Mouse (Mus musculus) cerebellum, adult 2 months (tissue): ENCODE results near the gene Shf. TPM values are rescaled to one million over a fixed set of nuclear protein-coding genes. Genes with fewer than 3 reads are reported as not detected.

Experiments
- DNase-seq, 2 experiments: peaks; one replicate each; pipeline ENCODE4 v3.0.0; 2021
- H3K27ac ChIP-seq: fragments of 200-500 bp; 2 replicates; pipeline ENCODE4 v1.5.1; 2012; ENCODE audit warnings: low read length, control low read depth, inconsistent platforms; ENCODE audit not compliant: insufficient read depth
- H3K27me3 ChIP-seq: fragments of 200-500 bp; 2 replicates; pipeline ENCODE4 v1.6.1; 2012; ENCODE audit warnings: inconsistent platforms, mild to moderate bottlenecking, low read length, moderate library complexity; ENCODE audit not compliant: control insufficient read depth, insufficient read depth
- H3K4me1 ChIP-seq: fragments of 200-500 bp; 2 replicates; pipeline ENCODE4 v1.6.1; 2011; ENCODE audit warnings: low read length; ENCODE audit not compliant: control insufficient read depth, insufficient read depth
- H3K4me3 ChIP-seq: fragments of 200-500 bp; replicated peaks from 2 replicates; pipeline ENCODE3; 2011; ENCODE audit warnings: mild to moderate bottlenecking, low read depth, low read length, control low read depth; ENCODE audit not compliant: insufficient read depth
- CTCF ChIP-seq: fragments of 200-500 bp; IDR thresholded peaks from 2 replicates; pipeline ENCODE4 v1.5.1; 2011; ENCODE audit warnings: low read depth, mild to moderate bottlenecking, control low read depth, low read length, moderate library complexity, borderline replicate concordance; ENCODE audit not compliant: insufficient read depth
- POLR2A ChIP-seq: fragments of 200-500 bp; IDR thresholded peaks from 2 replicates; pipeline ENCODE4 v1.6.1; 2011; ENCODE audit warnings: low read length, control low read depth, borderline replicate concordance; ENCODE audit not compliant: insufficient read depth
- WGBS: fragments of 180-500 bp; shearing (Covaris S2); methylation state at CpG from one replicate; pipeline ENCODE4 v1.1.7; 2018; 5-methylcytosine and 5-hydroxymethylcytosine counted together
- polyA plus RNA-seq: library from polyadenylated mRNA; depleted of rRNA; stranded (reverse); fragments of >200 nt; gene quantifications from 2 replicates; pipeline ENCODE4 v1.2.3, GENCODE M21; 2012

The Shf gene
- polyA plus RNA-seq, 1 experiment, result 344 TPM

GRCm38 (mm10) chr2:122361181-122361580 is 7.8 kb downstream of the Shf start:
- Histone ChIP-seq H3K27ac (peak overlapping the region; percentile 79), H3K27me3 (no peaks in the 10 kb centered on the region), H3K4me3 (no peak overlapping the region), H3K4me1 (peaks cover 73% of the 10 kb centered on the region)
- DNase-seq, result peak; percentile 13 to 32
- WGBS, result 19% methylated on average over 6 of the region's 6 CpGs
- TF ChIP-seq CTCF (no peak), POLR2A (no peak)

DNA sequence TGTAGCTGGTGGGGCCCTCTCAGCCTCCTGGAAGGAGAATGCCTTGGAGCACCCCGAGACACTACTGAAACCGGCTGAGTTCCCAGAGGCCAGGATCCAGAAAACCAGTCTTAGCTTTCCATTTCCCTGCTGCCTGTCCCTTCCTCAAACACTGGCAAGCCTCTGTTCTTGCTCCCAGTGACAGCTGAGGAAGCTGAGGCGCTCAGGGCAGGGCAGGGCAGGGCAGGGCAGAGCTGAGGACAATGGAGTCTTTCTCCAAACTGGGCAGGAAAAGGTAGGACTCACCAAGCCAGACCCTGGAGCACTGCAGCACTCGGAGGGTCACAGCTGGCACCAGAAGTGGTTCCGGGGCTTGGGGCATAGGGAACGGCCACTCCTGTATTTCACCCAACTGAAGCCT is 8.7 kb downstream of the Shf start:
- TF ChIP-seq POLR2A (no peak), CTCF (no peak)
- Histone ChIP-seq H3K27me3 (no peaks in the 10 kb centered on the region), H3K27ac (peak overlapping the region; percentile 79), H3K4me3 (peak overlapping the region; percentile 5), H3K4me1 (peaks cover 79% of the 10 kb centered on the region)
- 30% methylated on average over 6 of the region's 6 CpGs for WGBS
- peak; percentile 21 to 34 for DNase-seq

DNA sequence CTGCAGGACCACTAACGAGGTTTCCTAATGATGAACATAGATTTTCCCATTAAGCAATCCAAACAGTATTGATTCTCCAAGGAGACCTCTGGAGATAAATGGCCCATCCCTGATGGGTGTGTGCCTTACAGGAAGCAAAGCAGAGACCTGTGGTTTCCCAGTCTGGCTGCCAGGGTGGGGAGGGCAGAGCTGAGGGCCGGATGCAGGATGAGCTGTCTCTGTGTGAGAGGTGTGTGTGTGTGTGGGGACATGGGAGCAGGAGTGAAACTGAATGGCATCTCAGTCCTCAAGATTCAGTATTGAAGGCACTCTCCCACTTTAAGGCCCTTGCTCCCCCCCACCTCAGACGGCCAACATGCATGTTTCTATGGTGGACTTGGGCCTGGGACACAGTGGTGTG is 12.8 kb downstream of the Shf start:
- DNase-seq, result peak; percentile 43 to 44
- Histone ChIP-seq H3K4me3 (no peak overlapping the region), H3K27ac (peak overlapping the region; percentile 56), H3K27me3 (no peaks in the 10 kb centered on the region), H3K4me1 (peaks cover 85% of the 10 kb centered on the region)
- 35% methylated on average over 3 of the region's 3 CpGs for WGBS
- TF ChIP-seq CTCF (no peak), POLR2A (no peak)

GRCm38 (mm10) chr2:122355389-122355788 is 13.6 kb downstream of the Shf start:
- WGBS, result 20% methylated on average over 5 of the region's 5 CpGs
- TF ChIP-seq POLR2A (no peak), CTCF (no peak)
- peak; percentile 29 to 47 for DNase-seq

DNA sequence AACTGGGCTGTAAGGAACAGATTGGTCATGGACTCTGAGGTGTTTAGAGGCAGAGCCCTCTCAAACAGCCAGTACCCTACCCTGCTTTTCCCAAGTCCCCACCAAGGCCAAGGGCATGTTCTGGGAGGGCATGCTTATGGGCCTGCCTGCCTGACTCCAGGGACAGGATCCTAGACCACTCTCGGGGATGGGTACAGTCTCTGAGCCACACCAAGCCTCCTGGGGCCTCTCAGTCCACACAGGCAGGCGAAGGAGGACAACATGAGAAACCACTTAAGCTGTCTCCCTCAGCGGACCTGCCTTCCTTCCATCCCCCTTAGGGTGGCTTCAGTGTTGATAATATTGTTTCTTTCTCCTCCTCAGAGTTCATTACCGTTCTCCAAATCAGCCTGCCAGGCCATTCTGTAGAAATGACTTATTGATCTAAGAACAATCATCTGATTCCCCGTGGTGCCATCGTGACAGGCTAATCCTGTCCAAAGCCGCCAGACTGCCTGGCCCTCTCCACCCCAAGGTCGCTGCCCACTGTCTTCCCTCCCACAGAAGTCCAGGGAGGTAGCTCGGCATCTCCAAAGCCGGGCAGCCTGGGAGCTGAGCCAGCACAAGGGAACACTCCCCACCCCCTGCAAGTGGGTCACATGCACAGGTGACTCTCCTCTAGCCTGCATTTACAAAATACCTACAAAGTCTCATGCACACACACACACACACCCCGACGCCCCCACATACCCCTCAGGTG is 14.6 kb downstream of the Shf start:
- peak; percentile 81 to 88 for DNase-seq
- H3K4me3 ChIP-seq, result no peak overlapping the region
- H3K27ac ChIP-seq, result peak overlapping the region; percentile 56
- no peak for TF ChIP-seq CTCF
- TF ChIP-seq POLR2A, result no peak
- 11% methylated on average over 12 of the region's 12 CpGs for WGBS
- no peaks in the 10 kb centered on the region for H3K27me3 ChIP-seq
- H3K4me1 ChIP-seq, result peaks cover 75% of the 10 kb centered on the region

More at GRCm38 (mm10) chr2:122355389-122355788, 13.6 kb downstream of the Shf start:
- Histone ChIP-seq H3K4me3 (no peak overlapping the region), H3K4me1 (peaks cover 81% of the 10 kb centered on the region), H3K27me3 (no peaks in the 10 kb centered on the region), H3K27ac (peak overlapping the region; percentile 56)

DNA sequence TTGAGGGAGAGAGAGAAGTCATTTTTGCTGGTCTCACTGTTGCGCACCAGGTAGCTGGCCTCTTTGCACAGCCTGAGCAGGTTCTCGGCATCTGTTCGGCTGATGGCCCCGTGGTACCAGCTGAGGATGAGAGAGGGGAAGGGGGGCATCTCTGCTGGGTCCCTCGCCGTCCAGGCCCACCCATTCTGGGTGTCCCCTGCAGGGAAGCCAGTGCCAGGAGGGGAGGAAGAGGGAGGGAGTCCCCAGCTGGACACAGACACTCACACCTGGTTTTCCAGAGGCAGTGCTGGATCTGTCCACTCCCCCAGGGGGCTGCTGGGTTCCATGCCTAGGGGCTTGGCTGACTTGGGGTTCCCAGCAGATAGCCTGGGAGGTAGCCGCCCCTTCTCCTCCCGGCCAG is 15.2 kb downstream of the Shf start:
- no peak overlapping the region for H3K4me3 ChIP-seq
- peak overlapping the region; percentile 56 for H3K27ac ChIP-seq
- no peaks in the 10 kb centered on the region for H3K27me3 ChIP-seq
- peak in 1 of 2 experiments; percentile 41 for DNase-seq
- WGBS, result 18% methylated on average over 8 of the region's 8 CpGs
- H3K4me1 ChIP-seq, result peaks cover 73% of the 10 kb centered on the region
- TF ChIP-seq CTCF (no peak), POLR2A (no peak)

DNA sequence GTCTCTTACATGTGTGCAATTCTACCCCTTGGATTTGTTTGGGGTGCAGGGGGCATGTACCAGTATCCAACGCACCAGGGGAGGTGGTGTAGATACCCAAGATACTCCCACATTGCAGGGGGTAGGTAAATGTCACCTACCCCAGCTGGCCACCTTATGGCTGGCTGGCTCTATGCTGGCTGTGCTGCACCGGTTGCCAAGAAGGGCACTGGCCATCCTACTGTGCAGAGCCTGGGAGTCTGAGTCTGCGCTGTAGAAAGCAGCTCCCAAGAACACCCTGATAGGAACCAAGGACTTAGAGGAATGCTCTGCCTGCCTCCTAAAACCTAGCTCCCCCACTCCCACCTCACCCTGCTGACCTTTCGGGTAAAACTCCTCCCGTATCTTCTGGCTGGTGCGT is 16.0 kb downstream of the Shf start:
- TF ChIP-seq CTCF, result no peak
- TF ChIP-seq POLR2A, result no peak
- Histone ChIP-seq H3K27me3 (no peaks in the 10 kb centered on the region), H3K4me3 (no peak overlapping the region), H3K27ac (peak overlapping the region; percentile 86), H3K4me1 (peaks cover 72% of the 10 kb centered on the region)
- 24% methylated on average over 6 of the region's 6 CpGs for WGBS
- DNase-seq, result peak; percentile 77 to 83

- WGBS, result 10% methylated on average over 4 of the region's 4 CpGs
- peak; percentile 61 to 64 for DNase-seq
- H3K4me1 ChIP-seq, result peaks cover 70% of the 10 kb centered on the region
- H3K4me3 ChIP-seq, result no peak overlapping the region
- H3K27ac ChIP-seq, result peak overlapping the region; percentile 77
- TF ChIP-seq CTCF, result no peak
- no peak for TF ChIP-seq POLR2A
- no peaks in the 10 kb centered on the region for H3K27me3 ChIP-seq
Measured at GRCm38 (mm10) chr2:122351931-122352329, 17.0 kb downstream of the Shf start.
